Mouse (Mus musculus) thymus, postnatal 25 days (tissue): Measurements from ENCODE around the gene Mchr1.

Source experiments
- DNase-seq: peaks from one replicate; pipeline ENCODE4 v3.0.0; 2022

Gene Mchr1

GRCm38 (mm10) chr15:81278699-81279098, 43.4 kb downstream of the Mchr1 start:
- DNase-seq, result no peak

DNA sequence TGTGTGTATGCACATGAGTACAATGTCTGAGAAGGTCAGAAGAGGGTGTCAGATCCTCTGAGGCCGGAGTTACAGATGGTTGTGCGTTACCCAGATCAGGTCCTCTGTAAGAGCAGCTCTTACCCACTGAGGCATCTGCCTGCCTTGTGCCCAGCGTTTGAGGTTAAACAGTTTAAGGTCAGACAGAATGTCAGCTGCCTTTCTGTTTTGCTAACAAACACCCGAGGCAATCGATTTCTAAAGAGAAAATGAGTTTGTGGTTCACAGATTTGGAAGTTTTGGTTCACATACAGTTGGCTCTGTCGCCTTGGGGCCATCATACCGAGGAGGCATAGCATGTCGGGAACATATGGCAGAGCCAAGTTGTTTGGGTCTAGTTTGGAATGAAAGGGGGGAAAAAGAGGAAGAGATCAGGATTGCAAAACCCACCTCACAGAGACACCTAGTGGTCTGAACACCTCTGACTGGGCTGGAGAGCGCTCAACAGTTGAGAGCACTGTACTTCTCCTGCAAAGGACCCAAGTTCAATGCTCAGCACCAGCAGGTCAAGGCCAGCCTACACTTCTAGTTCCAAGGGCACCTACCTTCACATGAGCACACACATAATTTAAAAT, 48.9 kb downstream of the Mchr1 start:
- no peak for DNase-seq
